Mouse (Mus musculus) fat pad, adult 2 months (tissue): ENCODE measurements around the gene Soat2.
"Not testable (repeated sequence)": the region's sequence is repeated elsewhere in the genome, so short reads cannot be mapped to it uniquely, and the experiment has no call there.

Experiments used
- DNase-seq: peaks from one replicate; pipeline ENCODE4 v3.0.0-alpha.2; 2011; ENCODE audit warnings: low read depth, low spot score; ENCODE audit errors: extremely low read depth

Soat2 gene

GRCm38 (mm10) chr15:102146089-102146488 is 4.2 kb upstream of the Soat2 start:
- DNase-seq = no peak

- DNase-seq = no peak
These were observed 3.4 kb upstream of the Soat2 start for GRCm38 (mm10) chr15:102146882-102147281.

GRCm38 (mm10) chr15:102147674-102148402 is 2.5 kb upstream of the Soat2 start:
- no peak for DNase-seq

DNA sequence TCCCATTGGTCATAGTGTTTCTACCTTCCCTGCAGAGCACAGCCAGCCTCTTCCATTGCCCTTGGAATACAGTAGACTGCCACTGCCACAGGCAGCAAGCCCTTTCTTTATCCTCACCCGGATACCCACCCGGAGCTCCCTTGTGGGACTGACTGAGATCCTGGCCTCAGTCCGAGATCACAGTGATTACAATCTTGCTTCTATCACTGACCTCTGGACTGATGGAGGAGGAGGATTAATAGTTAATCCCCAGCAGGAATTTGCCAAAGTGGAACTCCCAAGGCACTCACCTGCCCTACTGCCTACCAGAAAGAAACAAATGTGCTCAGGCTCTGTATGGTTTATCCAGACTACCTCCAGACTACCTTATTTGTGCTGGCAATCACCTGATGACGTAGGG is 765 bp upstream of the Soat2 start:
- no peak for DNase-seq

DNA sequence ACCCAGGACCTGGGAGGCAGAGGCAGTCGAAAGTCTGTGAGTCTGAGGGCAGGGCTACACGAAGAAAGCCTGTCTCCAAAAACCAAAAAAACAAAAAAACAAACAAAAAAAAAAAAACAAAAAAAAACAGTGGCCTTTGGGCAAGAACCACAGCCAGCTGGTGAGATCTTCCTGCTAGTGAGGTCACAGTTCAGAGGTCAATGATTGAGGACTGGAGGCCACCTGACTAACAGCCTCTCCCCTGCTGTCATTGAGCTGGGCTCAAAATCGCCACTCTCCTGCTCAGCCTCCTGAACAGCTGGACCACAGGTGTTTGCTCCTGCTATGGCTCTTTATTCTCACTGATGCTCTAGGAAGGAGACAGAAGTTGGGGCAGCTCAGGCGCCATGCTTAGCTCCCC is 2.3 kb downstream of the Soat2 start:
- DNase-seq = no peak

- not testable (repeated sequence) for DNase-seq
These were observed 4.7 kb downstream of the Soat2 start for GRCm38 (mm10) chr15:102155006-102155405.

GRCm38 (mm10) chr15:102156836-102157235 is 6.5 kb downstream of the Soat2 start:
- DNase-seq = no peak

DNA sequence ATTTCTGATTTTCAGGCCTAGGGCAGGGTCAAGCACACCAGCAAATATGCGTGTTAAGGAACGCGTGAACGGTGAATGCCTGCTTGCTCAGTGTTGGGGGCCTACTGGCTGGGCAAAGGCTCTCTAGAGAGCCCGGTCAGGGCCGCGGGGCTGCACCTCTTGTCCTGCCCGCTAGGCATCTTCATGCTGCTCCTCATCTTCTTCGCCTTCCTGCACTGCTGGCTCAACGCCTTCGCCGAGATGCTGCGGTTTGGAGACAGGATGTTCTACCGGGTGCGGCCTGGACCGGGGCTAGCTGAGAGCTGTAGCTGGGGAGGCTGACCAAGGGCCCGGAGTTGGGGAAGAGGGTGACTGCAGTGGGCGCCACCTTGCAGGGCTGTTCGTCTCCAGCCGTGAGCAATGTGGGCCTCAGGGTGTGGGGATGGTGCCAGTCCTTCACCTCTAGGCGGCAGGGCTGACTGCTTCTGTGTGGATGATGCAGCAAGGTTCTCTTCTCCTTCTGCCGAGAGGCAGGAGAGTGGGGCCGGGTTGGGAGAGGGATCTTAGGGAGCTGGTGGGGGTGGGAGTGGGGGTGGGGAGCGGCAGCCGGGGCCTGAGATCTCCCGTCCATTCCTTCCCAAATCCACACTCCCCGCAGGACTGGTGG is 10.2 kb downstream of the Soat2 start:
- no peak for DNase-seq

GRCm38 (mm10) chr15:102163900-102164693 is 13.8 kb downstream of the Soat2 start:
- no peak for DNase-seq

DNA sequence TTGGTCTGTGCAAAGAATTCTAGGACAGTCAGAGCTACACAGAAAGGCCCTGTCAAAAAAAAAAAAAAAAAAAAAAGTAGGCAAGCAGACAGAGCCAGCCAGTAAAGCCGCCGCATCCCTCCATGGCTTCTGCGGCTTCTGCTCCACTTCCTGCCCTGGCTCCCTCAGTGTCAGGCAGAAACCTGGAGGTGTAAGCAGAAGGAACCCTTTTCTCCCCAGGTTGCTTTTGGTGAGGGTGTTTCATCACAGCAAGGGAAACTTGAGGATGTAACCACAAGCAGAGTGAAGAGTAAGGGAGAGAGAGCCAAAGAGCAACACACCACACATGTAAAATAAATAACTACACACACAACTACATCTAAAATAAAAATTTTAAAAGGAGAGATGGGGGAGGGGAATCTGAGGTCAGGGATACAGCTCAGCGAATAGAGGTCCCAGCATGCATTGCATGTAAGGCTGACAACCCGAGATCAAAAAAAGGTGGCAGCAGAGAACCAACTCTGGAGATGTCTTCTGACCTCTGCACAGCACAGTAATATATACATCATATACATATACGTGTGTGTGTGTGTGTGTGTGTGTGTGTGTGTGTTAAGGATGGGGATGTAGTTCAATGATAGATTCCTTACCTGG is 15.3 kb downstream of the Soat2 start:
- DNase-seq = no peak

DNA sequence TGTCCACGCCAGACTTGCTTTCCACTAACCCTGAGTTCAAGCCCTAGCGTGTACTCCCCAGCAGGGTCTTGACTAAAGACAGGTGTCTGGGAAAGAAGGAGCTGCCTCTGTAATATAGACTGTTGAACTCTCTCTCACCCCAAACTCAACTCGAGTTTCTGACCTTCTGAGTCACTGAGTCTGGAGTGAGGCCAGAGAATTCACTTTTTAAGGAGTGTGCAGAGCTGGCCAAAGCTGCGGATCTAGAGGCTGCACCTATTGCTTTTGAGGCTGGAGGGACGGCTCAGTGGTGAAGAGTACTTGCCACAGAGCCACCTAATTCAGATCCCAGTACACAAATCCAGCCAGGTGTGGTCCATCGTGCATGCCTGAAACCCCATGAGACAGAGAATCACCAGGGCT is 17.3 kb downstream of the Soat2 start:
- no peak for DNase-seq

GRCm38 (mm10) chr15:102169064-102169463 is 18.7 kb downstream of the Soat2 start:
- DNase-seq = no peak

GRCm38 (mm10) chr15:102173581-102173980 is 23.3 kb downstream of the Soat2 start:
- DNase-seq = peak; percentile 50

- DNase-seq = no peak
These were observed 25.5 kb downstream of the Soat2 start for GRCm38 (mm10) chr15:102175736-102176319.

DNA sequence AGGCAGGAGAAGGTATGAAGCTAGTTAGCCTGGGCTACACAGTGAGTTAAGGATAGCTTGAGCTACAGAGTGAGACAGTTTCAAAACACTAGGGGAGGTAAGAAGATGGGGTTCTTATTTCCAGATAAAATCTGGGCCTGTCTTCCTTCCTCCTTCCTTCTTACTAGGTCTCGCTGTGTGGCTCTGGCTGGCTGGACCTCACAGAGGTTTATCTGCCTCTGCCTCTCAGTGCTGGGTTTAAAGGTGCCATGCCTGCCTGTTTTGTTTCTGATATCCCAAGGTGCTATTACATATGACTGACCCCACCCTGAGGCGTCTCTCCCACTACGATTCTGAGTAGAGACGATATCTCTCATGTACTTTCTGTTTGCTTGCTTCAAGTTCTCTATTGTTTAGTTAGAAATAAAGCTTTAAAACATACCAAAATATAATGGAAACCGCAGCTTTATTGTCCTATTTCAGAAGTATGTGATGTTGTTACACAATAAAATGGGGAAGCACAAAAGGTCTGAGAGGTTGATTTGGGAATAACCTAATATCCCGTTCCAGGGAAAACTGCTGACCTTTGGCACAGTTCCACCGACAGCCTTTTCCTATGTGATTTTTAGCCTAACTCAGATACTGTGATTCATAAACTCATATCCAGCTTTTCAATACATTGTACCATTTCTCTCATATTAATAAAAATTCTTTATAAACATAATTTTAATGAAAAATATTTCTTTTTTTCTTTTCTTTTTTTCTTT is 26.4 kb downstream of the Soat2 start:
- DNase-seq = no peak

DNA sequence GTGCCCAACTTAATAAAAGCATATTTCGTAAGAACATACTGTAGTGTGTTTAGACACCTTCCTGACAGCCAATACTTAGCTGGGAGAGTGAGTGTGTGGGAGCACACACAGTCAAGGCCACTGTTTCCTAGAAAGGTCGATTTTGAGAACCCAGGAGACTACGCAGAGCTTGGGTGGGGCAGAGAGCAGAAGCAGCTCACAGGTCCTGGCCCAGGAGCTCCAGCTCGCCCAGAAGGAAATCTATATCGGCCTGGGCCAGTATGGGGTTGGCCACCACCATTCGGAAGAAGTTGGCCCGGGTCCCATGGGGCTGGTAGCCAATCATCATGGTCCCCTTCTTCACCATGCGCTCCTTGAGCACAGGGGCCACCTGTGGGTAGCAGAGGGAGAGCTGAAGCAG is 27.1 kb downstream of the Soat2 start:
- no peak for DNase-seq

DNA sequence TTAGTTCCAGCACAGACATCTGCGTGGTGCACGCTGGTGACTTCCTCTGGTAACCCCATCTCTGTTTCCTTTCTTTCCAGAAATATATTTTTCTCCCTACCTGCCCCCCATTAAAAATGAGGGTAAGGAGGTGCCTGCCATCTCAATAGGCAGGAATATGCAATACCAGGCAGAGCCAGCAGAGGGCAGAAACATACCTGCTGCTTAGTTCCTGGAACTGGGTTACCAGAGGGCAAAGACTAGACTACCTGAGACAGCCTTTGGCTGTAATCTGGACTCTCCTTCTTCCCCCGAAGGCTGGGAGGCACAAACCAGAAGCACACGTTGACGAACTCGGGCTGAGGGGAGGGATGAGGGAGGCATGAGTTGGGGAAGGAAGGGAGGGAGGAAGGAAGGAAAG is 28.0 kb downstream of the Soat2 start:
- DNase-seq = no peak

- DNase-seq = no peak
These were observed 28.8 kb downstream of the Soat2 start for GRCm38 (mm10) chr15:102179106-102179505.

- DNase-seq = no peak
These were observed 29.6 kb downstream of the Soat2 start for GRCm38 (mm10) chr15:102179924-102180323.

- no peak for DNase-seq
These were observed 32.8 kb downstream of the Soat2 start for GRCm38 (mm10) chr15:102183076-102183475.
